Mouse (Mus musculus): ENCODE measurements around the gene Epop. TPM values are rescaled to one million over a fixed set of nuclear protein-coding genes. Genes with fewer than 3 reads are reported as not detected.
"Not testable (repeated sequence)": the region's sequence is repeated elsewhere in the genome, so short reads cannot be mapped to it uniquely, and the experiment has no call there.

Gene Epop
- polyA plus RNA-seq, 1 experiment: 2.1 TPM

GRCm38 (mm10) chr11:97642746-97643145 is 13.2 kb upstream of the Epop start:
- WGBS: 47% methylated on average over 2 of the region's 2 CpGs
- H3K27me3 ChIP-seq (ENCODE audit: control insufficient read depth, insufficient read depth, low read length): no peaks in the 10 kb centered on the region
- no peaks in the 10 kb centered on the region for H3K4me1 ChIP-seq (ENCODE audit: control insufficient read depth, insufficient read depth, insufficient read length, low read length)
- no peak overlapping the region for H3K4me3 ChIP-seq (ENCODE audit: low read depth, low read length)
- no peaks in the 10 kb centered on the region for H3K36me3 ChIP-seq (ENCODE audit: control insufficient read depth, insufficient read depth, low read length)
- no peak overlapping the region for H3K27ac ChIP-seq (ENCODE audit: insufficient read depth, low read depth, low read length)
- TF ChIP-seq CTCF (IDR thresholded peaks at IDR 0.05; ENCODE audit: extremely low read depth, insufficient read length, insufficient replicate concordance, low read depth, low read length) (no peak), POLR2A (IDR thresholded peaks at IDR 0.05; ENCODE audit: low read depth, low read length) (no peak)

GRCm38 (mm10) chr11:97641668-97642067 is 12.2 kb upstream of the Epop start:
- H3K27ac ChIP-seq (ENCODE audit: insufficient read depth, low read depth, low read length): no peak overlapping the region
- H3K27me3 ChIP-seq (ENCODE audit: control insufficient read depth, insufficient read depth, low read length): no peaks in the 10 kb centered on the region
- no peak overlapping the region for H3K4me3 ChIP-seq (ENCODE audit: low read depth, low read length)
- no peaks in the 10 kb centered on the region for H3K4me1 ChIP-seq (ENCODE audit: control insufficient read depth, insufficient read depth, insufficient read length, low read length)
- no peak for TF ChIP-seq POLR2A (IDR thresholded peaks at IDR 0.05; ENCODE audit: low read depth, low read length)
- no peak for TF ChIP-seq CTCF (IDR thresholded peaks at IDR 0.05; ENCODE audit: extremely low read depth, insufficient read length, insufficient replicate concordance, low read depth, low read length)
- 56% methylated on average over 8 of the region's 8 CpGs for WGBS
- H3K36me3 ChIP-seq (ENCODE audit: control insufficient read depth, insufficient read depth, low read length): no peaks in the 10 kb centered on the region

DNA sequence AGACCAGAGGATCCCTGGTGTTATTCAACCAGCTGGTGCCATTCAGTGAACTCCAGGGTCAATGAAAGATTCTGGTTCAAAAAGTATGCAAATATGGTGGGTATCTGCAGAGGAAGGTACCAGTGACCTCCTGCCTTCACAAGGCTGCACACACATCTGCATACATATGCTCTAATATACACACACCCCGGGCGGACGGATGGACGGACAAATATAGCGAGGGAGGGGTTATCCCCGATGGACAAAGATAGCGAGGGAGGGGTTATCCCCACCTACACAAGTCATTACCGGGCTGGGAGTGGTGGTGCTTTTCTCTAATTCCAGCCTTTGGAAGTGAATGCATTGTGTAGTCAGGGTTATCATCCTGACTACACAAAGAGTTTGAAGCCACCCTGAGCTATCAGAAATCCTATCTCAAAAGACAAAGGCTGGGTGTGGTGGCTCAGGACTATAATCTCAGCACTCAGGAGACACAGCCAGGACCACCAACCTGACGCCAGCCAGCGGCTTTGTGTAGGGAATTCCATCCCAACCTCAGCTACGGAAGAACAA is 6.0 kb upstream of the Epop start:
- H3K36me3 ChIP-seq (ENCODE audit: control insufficient read depth, insufficient read depth, low read length): no peaks in the 10 kb centered on the region
- H3K27me3 ChIP-seq (ENCODE audit: control insufficient read depth, insufficient read depth, low read length): peaks cover 9% of the 10 kb centered on the region
- H3K4me3 ChIP-seq (ENCODE audit: low read depth, low read length): no peak overlapping the region
- no peak for TF ChIP-seq POLR2A (IDR thresholded peaks at IDR 0.05; ENCODE audit: low read depth, low read length)
- no peak for TF ChIP-seq CTCF (IDR thresholded peaks at IDR 0.05; ENCODE audit: extremely low read depth, insufficient read length, insufficient replicate concordance, low read depth, low read length)
- 66% methylated on average over 11 of the region's 11 CpGs for WGBS
- no peaks in the 10 kb centered on the region for H3K4me1 ChIP-seq (ENCODE audit: control insufficient read depth, insufficient read depth, insufficient read length, low read length)
- no peak overlapping the region for H3K27ac ChIP-seq (ENCODE audit: insufficient read depth, low read depth, low read length)

DNA sequence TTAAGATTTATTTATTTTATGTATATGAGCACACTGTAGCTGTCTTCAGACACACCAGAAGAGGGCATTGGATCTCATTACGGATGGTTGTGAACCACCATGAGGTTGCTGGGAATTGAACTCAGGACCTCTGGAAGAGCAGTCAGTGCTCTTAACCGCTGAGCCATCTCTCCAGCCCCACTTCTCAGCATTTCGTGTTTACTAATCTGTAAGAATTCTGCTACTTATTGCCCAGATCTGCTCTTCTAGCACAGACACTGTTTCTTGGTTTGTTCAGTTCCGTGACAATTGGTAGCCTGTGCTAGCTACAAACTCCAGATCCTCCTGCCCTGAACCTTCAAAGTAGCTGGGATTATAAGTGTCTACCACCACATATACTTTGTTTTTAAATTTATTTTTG is 2.9 kb upstream of the Epop start:
- not testable (repeated sequence) for H3K27ac ChIP-seq (ENCODE audit: insufficient read depth, low read depth, low read length); H3K36me3 ChIP-seq (ENCODE audit: control insufficient read depth, insufficient read depth, low read length); H3K4me1 ChIP-seq (ENCODE audit: control insufficient read depth, insufficient read depth, insufficient read length, low read length); H3K4me3 ChIP-seq (ENCODE audit: low read depth, low read length)
- WGBS: 85% methylated on average over 4 of the region's 4 CpGs
- peaks cover 40% of the 10 kb centered on the region for H3K27me3 ChIP-seq (ENCODE audit: control insufficient read depth, insufficient read depth, low read length)

DNA sequence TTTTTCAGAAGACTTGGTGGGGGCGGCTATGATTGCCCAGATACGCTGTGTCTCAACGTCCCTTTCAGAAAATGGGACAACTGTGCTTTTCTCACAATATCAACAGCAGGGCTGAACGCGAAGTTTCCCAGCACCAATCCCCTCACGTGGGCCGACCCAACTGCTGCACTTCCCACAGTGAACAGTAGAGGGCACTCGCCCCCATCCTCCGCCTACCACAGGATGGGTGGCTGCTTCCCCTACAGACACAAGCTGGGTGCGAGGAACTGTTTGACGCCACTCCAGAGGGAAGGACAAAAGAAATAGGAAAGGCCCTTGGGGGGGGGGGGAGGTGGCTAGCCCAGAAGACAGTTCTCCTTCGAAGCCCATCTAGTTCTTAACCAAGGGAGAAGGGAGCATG is 2.4 kb upstream of the Epop start:
- WGBS: 3% methylated on average over 12 of the region's 12 CpGs
- peaks cover 45% of the 10 kb centered on the region for H3K27me3 ChIP-seq (ENCODE audit: control insufficient read depth, insufficient read depth, low read length)
- H3K36me3 ChIP-seq (ENCODE audit: control insufficient read depth, insufficient read depth, low read length): no peaks in the 10 kb centered on the region
- H3K4me1 ChIP-seq (ENCODE audit: control insufficient read depth, insufficient read depth, insufficient read length, low read length): peaks cover 6% of the 10 kb centered on the region; the same call in 1 of the 2 replicates
- no peak overlapping the region for H3K27ac ChIP-seq (ENCODE audit: insufficient read depth, low read depth, low read length)
- TF ChIP-seq POLR2A (IDR thresholded peaks at IDR 0.05; ENCODE audit: low read depth, low read length): peak; percentile 16; the same call in 1 of the 2 replicates
- TF ChIP-seq CTCF (IDR thresholded peaks at IDR 0.05; ENCODE audit: extremely low read depth, insufficient read length, insufficient replicate concordance, low read depth, low read length): peak; percentile 89
- no peak overlapping the region for H3K4me3 ChIP-seq (ENCODE audit: low read depth, low read length)

DNA sequence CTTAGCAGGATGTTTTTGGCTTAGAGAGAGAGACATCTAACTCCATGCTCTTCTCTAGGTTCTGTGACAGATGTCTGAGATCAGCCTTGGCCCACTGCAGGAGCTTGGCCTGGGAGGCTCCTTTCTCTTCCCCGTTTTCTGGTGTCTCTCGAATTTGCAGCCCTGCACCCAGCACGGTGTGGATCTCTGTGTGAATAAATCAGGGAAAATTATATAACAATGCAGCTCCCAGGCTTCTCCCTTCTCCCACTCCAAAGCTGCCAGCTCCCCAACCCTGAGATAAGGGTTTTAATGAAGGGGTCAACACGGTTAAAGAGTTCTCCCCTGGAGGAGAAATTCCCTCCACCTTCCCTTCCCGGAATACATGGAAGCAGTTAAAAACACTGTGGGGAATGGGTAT is 2.0 kb upstream of the Epop start:
- Histone ChIP-seq H3K4me3 (ENCODE audit: low read depth, low read length) (no peak overlapping the region), H3K36me3 (ENCODE audit: control insufficient read depth, insufficient read depth, low read length) (no peaks in the 10 kb centered on the region), H3K27ac (ENCODE audit: insufficient read depth, low read depth, low read length) (no peak overlapping the region), H3K27me3 (ENCODE audit: control insufficient read depth, insufficient read depth, low read length) (peaks cover 49% of the 10 kb centered on the region), H3K4me1 (ENCODE audit: control insufficient read depth, insufficient read depth, insufficient read length, low read length) (peaks cover 6% of the 10 kb centered on the region; the same call in 1 of the 2 replicates)
- 17% methylated on average over 5 of the region's 5 CpGs for WGBS
- TF ChIP-seq CTCF (IDR thresholded peaks at IDR 0.05; ENCODE audit: extremely low read depth, insufficient read length, insufficient replicate concordance, low read depth, low read length) (no peak), POLR2A (IDR thresholded peaks at IDR 0.05; ENCODE audit: low read depth, low read length) (no peak)

DNA sequence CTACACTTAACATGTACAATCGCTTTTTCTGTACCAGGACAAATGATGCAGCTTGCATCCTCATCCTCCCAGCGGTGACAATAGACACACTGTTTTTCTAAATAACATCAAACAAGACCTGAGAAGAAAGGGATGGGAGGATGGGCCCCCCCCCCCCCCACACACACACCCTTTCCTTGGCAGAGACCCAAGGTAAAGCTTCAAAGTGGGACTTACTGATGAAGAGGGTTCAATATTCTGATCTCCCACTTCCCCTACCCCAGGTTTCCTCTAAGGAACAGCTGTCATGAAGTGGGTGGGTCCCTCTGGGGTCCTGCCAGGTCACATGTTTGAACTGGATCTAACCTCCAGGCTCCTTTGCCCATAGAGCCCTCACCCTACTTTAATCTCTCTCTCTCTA is 1.5 kb upstream of the Epop start:
- no peak for TF ChIP-seq POLR2A (IDR thresholded peaks at IDR 0.05; ENCODE audit: low read depth, low read length)
- TF ChIP-seq CTCF (IDR thresholded peaks at IDR 0.05; ENCODE audit: extremely low read depth, insufficient read length, insufficient replicate concordance, low read depth, low read length): no peak
- H3K36me3 ChIP-seq (ENCODE audit: control insufficient read depth, insufficient read depth, low read length): no peaks in the 10 kb centered on the region
- peaks cover 6% of the 10 kb centered on the region; the same call in 1 of the 2 replicates for H3K4me1 ChIP-seq (ENCODE audit: control insufficient read depth, insufficient read depth, insufficient read length, low read length)
- no peak overlapping the region for H3K27ac ChIP-seq (ENCODE audit: insufficient read depth, low read depth, low read length)
- no peak overlapping the region for H3K4me3 ChIP-seq (ENCODE audit: low read depth, low read length)
- peaks cover 53% of the 10 kb centered on the region for H3K27me3 ChIP-seq (ENCODE audit: control insufficient read depth, insufficient read depth, low read length)
- WGBS: 36% methylated on average over 2 of the region's 2 CpGs
